Mouse (Mus musculus) stomach, embryonic 16.5 days (tissue): ENCODE results near the gene Dlgap1. TPM values are rescaled to one million over a fixed set of nuclear protein-coding genes. Genes with fewer than 3 reads are reported as not detected.
A peak's percentile ranks its signal among the peaks of the same experiment; 100 is the strongest.

Experiments
- ATAC-seq: fragments of 200-750 bp; cut with Nextera tagmentation; 2 replicates; pipeline ENCODE4 v1.8.0; 2017; ENCODE audit warnings: moderate number of reproducible peaks, moderate TSS enrichment; ENCODE audit not compliant: insufficient read depth, low FRiP score
- H3K27ac ChIP-seq: fragments of 300-500 bp; sonication (generic); 2 replicates; pipeline ENCODE4 v1.5.1; 2014; ENCODE audit warnings: low read length
- H3K27me3 ChIP-seq: fragments of 300-500 bp; sonication (generic); 2 replicates; pipeline ENCODE4 v1.6.1; 2014; ENCODE audit warnings: low read length, control low read depth, mixed read lengths; ENCODE audit not compliant: control insufficient read depth, insufficient read depth
- H3K36me3 ChIP-seq: fragments of 300-500 bp; sonication (generic); 2 replicates; pipeline ENCODE4 v1.6.1; 2014; ENCODE audit warnings: low read length; ENCODE audit not compliant: control insufficient read depth, insufficient read depth
- H3K4me1 ChIP-seq: fragments of 300-500 bp; sonication (generic); 2 replicates; pipeline ENCODE4 v1.6.1; 2014; ENCODE audit warnings: low read length, control low read depth, mixed read lengths; ENCODE audit not compliant: control insufficient read depth, insufficient read depth
- H3K4me2 ChIP-seq: fragments of 300-500 bp; sonication (generic); 2 replicates; pipeline ENCODE4 v1.6.1; 2014; ENCODE audit warnings: low read depth, low read length, mixed read lengths
- H3K4me3 ChIP-seq: fragments of 300-500 bp; sonication (generic); replicated peaks from 2 replicates; pipeline ENCODE4 v1.5.1; 2014; ENCODE audit warnings: mild to moderate bottlenecking, low read length
- H3K9ac ChIP-seq: fragments of 300-500 bp; sonication (generic); 2 replicates; pipeline ENCODE4 v1.6.1; 2014; ENCODE audit warnings: low read length
- H3K9me3 ChIP-seq: fragments of 300-500 bp; sonication (generic); replicated peaks from 2 replicates; pipeline ENCODE4 v1.6.1; 2016; ENCODE audit warnings: low read length, control low read depth; ENCODE audit not compliant: control insufficient read depth
- WGBS: fragments of 180-500 bp; shearing (Covaris S2); extraction: QIAGEN DNeasy Blood & Tissue Kit; methylation state at CpG from one replicate; pipeline ENCODE4 v1.1.7; 2014; 5-methylcytosine and 5-hydroxymethylcytosine counted together
- polyA plus RNA-seq: library from polyadenylated mRNA; unstranded; fragments of >200 nt; fragmentation: Nextera tagmentation; extraction: Ambion mirVana; gene quantifications from 2 replicates; pipeline ENCODE4 v1.2.1, GENCODE M21; 2015

Dlgap1 gene
- polyA plus RNA-seq, 1 experiment from 2014 or later: 3.2 TPM

- Histone ChIP-seq H3K4me3 (no peak overlapping the region), H3K9ac (no peak overlapping the region), H3K27me3 (no peaks in the 10 kb centered on the region), H3K27ac (no peak overlapping the region), H3K4me1 (peaks cover 7% of the 10 kb centered on the region; the same call in 1 of the 2 replicates), H3K36me3 (no peaks in the 10 kb centered on the region), H3K4me2 (no peak overlapping the region), H3K9me3 (no peaks in the 10 kb centered on the region)
- no peak for ATAC-seq
- WGBS: 71% methylated on average over 4 of the region's 4 CpGs
Observed at GRCm38 (mm10) chr17:70799266-70799665, 830.4 kb downstream of the Dlgap1 start.

GRCm38 (mm10) chr17:70802022-70802421, 833.1 kb downstream of the Dlgap1 start:
- Histone ChIP-seq H3K9ac (no peak overlapping the region), H3K36me3 (no peaks in the 10 kb centered on the region), H3K27me3 (no peaks in the 10 kb centered on the region), H3K27ac (no peak overlapping the region), H3K9me3 (no peaks in the 10 kb centered on the region), H3K4me3 (no peak overlapping the region), H3K4me1 (no peaks in the 10 kb centered on the region), H3K4me2 (no peak overlapping the region)
- 78% methylated on average over 14 of the region's 14 CpGs for WGBS
- no peak for ATAC-seq

GRCm38 (mm10) chr17:70805866-70806265, 837.0 kb downstream of the Dlgap1 start:
- Histone ChIP-seq H3K27me3 (no peaks in the 10 kb centered on the region), H3K4me2 (no peak overlapping the region), H3K27ac (no peak overlapping the region), H3K4me3 (no peak overlapping the region), H3K9ac (no peak overlapping the region), H3K9me3 (no peaks in the 10 kb centered on the region), H3K4me1 (no peaks in the 10 kb centered on the region), H3K36me3 (no peaks in the 10 kb centered on the region)
- 91% methylated on average over 9 of the region's 9 CpGs for WGBS
- ATAC-seq: no peak

- Histone ChIP-seq H3K36me3 (no peaks in the 10 kb centered on the region), H3K4me1 (no peaks in the 10 kb centered on the region), H3K4me3 (no peak overlapping the region), H3K9me3 (no peaks in the 10 kb centered on the region), H3K9ac (no peak overlapping the region), H3K27ac (no peak overlapping the region), H3K27me3 (no peaks in the 10 kb centered on the region), H3K4me2 (no peak overlapping the region)
- 79% methylated on average over 2 of the region's 2 CpGs for whole genome bisulfite sequencing
- ATAC-seq: no peak
Observed at GRCm38 (mm10) chr17:70806600-70806999, 837.7 kb downstream of the Dlgap1 start.

- H3K4me3 ChIP-seq: no peak overlapping the region
- no peak overlapping the region for H3K4me2 ChIP-seq
- 97% methylated on average over 1 of the region's 1 CpGs for WGBS
- H3K27me3 ChIP-seq: no peaks in the 10 kb centered on the region
- no peaks in the 10 kb centered on the region for H3K4me1 ChIP-seq
- H3K9ac ChIP-seq: no peak overlapping the region
- H3K27ac ChIP-seq: no peak overlapping the region
- H3K36me3 ChIP-seq: no peaks in the 10 kb centered on the region
- ATAC-seq: no peak
- no peaks in the 10 kb centered on the region for H3K9me3 ChIP-seq
Observed at GRCm38 (mm10) chr17:70807885-70808284, 839.0 kb downstream of the Dlgap1 start.

- H3K4me2 ChIP-seq: peak overlapping the region; percentile 3; the same call in 1 of the 2 replicates
- no peak overlapping the region for H3K27ac ChIP-seq
- no peaks in the 10 kb centered on the region for H3K27me3 ChIP-seq
- 0 out of 2 replicates have a peak overlapping the region, but pooled peaks have one; percentile 15 for H3K9ac ChIP-seq
- H3K36me3 ChIP-seq: no peaks in the 10 kb centered on the region
- H3K9me3 ChIP-seq: no peaks in the 10 kb centered on the region
- H3K4me1 ChIP-seq: no peaks in the 10 kb centered on the region
- H3K4me3 ChIP-seq: no peak overlapping the region
- WGBS: 46% methylated on average over 14 of the region's 14 CpGs
- no peak for ATAC-seq
Observed at GRCm38 (mm10) chr17:70808837-70809236, 840.0 kb downstream of the Dlgap1 start.

GRCm38 (mm10) chr17:70809776-70810175, 840.9 kb downstream of the Dlgap1 start:
- ATAC-seq: no peak
- 51% methylated on average over 3 of the region's 3 CpGs for WGBS
- Histone ChIP-seq H3K36me3 (no peaks in the 10 kb centered on the region), H3K9ac (no peak overlapping the region), H3K4me3 (no peak overlapping the region), H3K27me3 (no peaks in the 10 kb centered on the region), H3K9me3 (no peaks in the 10 kb centered on the region), H3K4me2 (no peak overlapping the region), H3K27ac (no peak overlapping the region), H3K4me1 (no peaks in the 10 kb centered on the region)

- H3K36me3 ChIP-seq: no peaks in the 10 kb centered on the region
- 71% methylated on average over 5 of the region's 5 CpGs for WGBS
- no peak overlapping the region for H3K4me3 ChIP-seq
- no peaks in the 10 kb centered on the region for H3K9me3 ChIP-seq
- H3K4me1 ChIP-seq: no peaks in the 10 kb centered on the region
- no peak for ATAC-seq
- H3K4me2 ChIP-seq: no peak overlapping the region
- no peak overlapping the region for H3K27ac ChIP-seq
- H3K9ac ChIP-seq: no peak overlapping the region
- no peaks in the 10 kb centered on the region for H3K27me3 ChIP-seq
Observed at GRCm38 (mm10) chr17:70810795-70811194, 841.9 kb downstream of the Dlgap1 start.

- Histone ChIP-seq H3K27ac (no peak overlapping the region), H3K4me2 (no peak overlapping the region), H3K4me1 (no peaks in the 10 kb centered on the region), H3K4me3 (no peak overlapping the region), H3K27me3 (peaks cover 14% of the 10 kb centered on the region; the same call in 1 of the 2 replicates), H3K9ac (no peak overlapping the region), H3K9me3 (no peaks in the 10 kb centered on the region), H3K36me3 (no peaks in the 10 kb centered on the region)
- 76% methylated on average over 8 of the region's 8 CpGs for WGBS
- ATAC-seq: no peak
Observed at GRCm38 (mm10) chr17:70815001-70815400, 846.1 kb downstream of the Dlgap1 start.
